Mouse (Mus musculus) heart, postnatal 0 days (tissue): ENCODE measurements around the gene Gm3854.

Source experiments
- CTCF ChIP-seq: IDR thresholded peaks from 2 replicates; pipeline ENCODE4 v1.5.1; 2016; ENCODE audit warnings: antibody characterized with exemption, control low read depth, low read depth
- EP300 ChIP-seq: IDR thresholded peaks from 2 replicates; pipeline ENCODE4 v1.6.1; 2016; ENCODE audit warnings: antibody characterized with exemption, low read depth

- TF ChIP-seq CTCF (no peak), EP300 (no peak)
Measured at GRCm38 (mm10) chr7:6386995-6387394, 43.4 kb downstream of the Gm3854 start.
